Mouse (Mus musculus) bone marrow macrophage, adult 2 months (primary cell): ENCODE measurements around the gene Zfp280d.

Source experiments
- CTCF ChIP-seq: IDR thresholded peaks from 2 replicates; pipeline ENCODE4 v1.5.1; 2012; ENCODE audit warnings: low read depth, mild to moderate bottlenecking, low read length, moderate library complexity
- POLR2A ChIP-seq: IDR thresholded peaks from 2 replicates; pipeline ENCODE4 v1.6.1; 2012; ENCODE audit warnings: mild to moderate bottlenecking, low read depth, low read length, borderline replicate concordance

- TF ChIP-seq CTCF (no peak), POLR2A (no peak)
These were observed 101.0 kb downstream of the Zfp280d start for GRCm38 (mm10) chr9:72375639-72376038.
